Mouse (Mus musculus) cerebellum, adult 18-20 months (tissue): ENCODE measurements around the gene Gsto1.
A peak's percentile ranks its signal among the peaks of the same experiment; 100 is the strongest.
"Not testable (repeated sequence)": the region's sequence is repeated elsewhere in the genome, so short reads cannot be mapped to it uniquely, and the experiment has no call there.

Experiments used
- DNase-seq, 2 experiments: peaks; one replicate each; pipeline ENCODE4 v3.0.0; 2021

Gene Gsto1

GRCm38 (mm10) chr19:47854796-47855783 is at the start of gene Gsto1:
Gene Gsto1 (plus strand): TSS chr19:47854970.
- DNase-seq = peak; percentile 91 to 93

- no peak for DNase-seq
Observed at GRCm38 (mm10) chr19:47812091-47812490, 42.7 kb upstream of the Gsto1 start.

GRCm38 (mm10) chr19:47814721-47815120 is 40.0 kb upstream of the Gsto1 start:
- DNase-seq = no peak

- DNase-seq = no peak
Observed at GRCm38 (mm10) chr19:47817692-47818091, 37.1 kb upstream of the Gsto1 start.

- DNase-seq = peak; percentile 64 to 77
Observed at GRCm38 (mm10) chr19:47820832-47821493, 33.8 kb upstream of the Gsto1 start.

- DNase-seq = no peak
Observed at GRCm38 (mm10) chr19:47821494-47821872, 33.3 kb upstream of the Gsto1 start.

GRCm38 (mm10) chr19:47822143-47822796 is 32.5 kb upstream of the Gsto1 start:
- no peak for DNase-seq

GRCm38 (mm10) chr19:47824026-47824425 is 30.7 kb upstream of the Gsto1 start:
- no peak for DNase-seq

GRCm38 (mm10) chr19:47829913-47830450 is 24.8 kb upstream of the Gsto1 start:
- no peak for DNase-seq

- no peak for DNase-seq
Observed at GRCm38 (mm10) chr19:47831111-47831510, 23.7 kb upstream of the Gsto1 start.

GRCm38 (mm10) chr19:47832316-47832715 is 22.5 kb upstream of the Gsto1 start:
- no peak for DNase-seq

- no peak for DNase-seq
Observed at GRCm38 (mm10) chr19:47834614-47835013, 20.2 kb upstream of the Gsto1 start.

GRCm38 (mm10) chr19:47835776-47836175 is 19.0 kb upstream of the Gsto1 start:
- no peak for DNase-seq

GRCm38 (mm10) chr19:47836701-47837526 is 17.9 kb upstream of the Gsto1 start:
- DNase-seq = peak; percentile 28 to 52

GRCm38 (mm10) chr19:47837527-47837901 is 17.3 kb upstream of the Gsto1 start:
- DNase-seq = no peak

GRCm38 (mm10) chr19:47841234-47841633 is 13.5 kb upstream of the Gsto1 start:
- DNase-seq = not testable (repeated sequence)

GRCm38 (mm10) chr19:47849735-47850134 is 5.0 kb upstream of the Gsto1 start:
- no peak for DNase-seq

GRCm38 (mm10) chr19:47852131-47852530 is 2.6 kb upstream of the Gsto1 start:
- not testable (repeated sequence) for DNase-seq

GRCm38 (mm10) chr19:47853053-47853452 is 1.7 kb upstream of the Gsto1 start:
- DNase-seq = no peak

- DNase-seq = no peak
Observed at GRCm38 (mm10) chr19:47853951-47854795, 597 bp upstream of the Gsto1 start.
